Mouse (Mus musculus) stomach, embryonic 15.5 days (tissue): ENCODE data around the gene Eif3a. TPM values are rescaled to one million over a fixed set of nuclear protein-coding genes. Genes with fewer than 3 reads are reported as not detected.

ENCODE experiments used
- ATAC-seq: fragments of 200-750 bp; cut with Nextera tagmentation; 2 replicates; pipeline ENCODE4 v1.8.0; 2017; ENCODE audit warnings: low read depth, moderate number of reproducible peaks, moderate TSS enrichment; ENCODE audit not compliant: insufficient read depth, low FRiP score
- H3K27ac ChIP-seq: fragments of 300-500 bp; sonication (generic); 2 replicates; pipeline ENCODE4 v1.5.1; 2015; ENCODE audit warnings: mild to moderate bottlenecking, inconsistent platforms
- H3K27me3 ChIP-seq: fragments of 300-500 bp; sonication (generic); replicated peaks from 2 replicates; pipeline ENCODE4 v1.6.1; 2015; ENCODE audit warnings: inconsistent platforms
- H3K36me3 ChIP-seq: fragments of 300-500 bp; sonication (generic); 2 replicates; pipeline ENCODE4 v1.6.1; 2015; ENCODE audit warnings: inconsistent platforms
- H3K4me1 ChIP-seq: fragments of 300-500 bp; sonication (generic); 2 replicates; pipeline ENCODE4 v1.6.1; 2015; ENCODE audit warnings: inconsistent platforms
- H3K4me2 ChIP-seq: fragments of 300-500 bp; sonication (generic); 2 replicates; pipeline ENCODE4 v1.6.1; 2015; ENCODE audit warnings: mild to moderate bottlenecking, inconsistent platforms
- H3K4me3 ChIP-seq: fragments of 300-500 bp; sonication (generic); replicated peaks from 2 replicates; pipeline ENCODE4 v1.5.1; 2015; ENCODE audit warnings: inconsistent platforms
- H3K9ac ChIP-seq: fragments of 300-500 bp; sonication (generic); 2 replicates; pipeline ENCODE4 v1.6.1; 2015; ENCODE audit warnings: inconsistent platforms
- H3K9me3 ChIP-seq: fragments of 300-500 bp; sonication (generic); 2 replicates; pipeline ENCODE4 v1.6.1; 2016; ENCODE audit warnings: inconsistent platforms
- WGBS: fragments of 180-500 bp; shearing (Covaris S2); methylation state at CpG from one replicate; pipeline ENCODE4 v1.1.7; 2015; 5-methylcytosine and 5-hydroxymethylcytosine counted together
- polyA plus RNA-seq: library from polyadenylated mRNA; unstranded; fragments of >200 nt; fragmentation: Nextera tagmentation; extraction: Ambion mirVana; gene quantifications from 2 replicates; pipeline ENCODE4 v1.2.1, GENCODE M21; 2015

Eif3a gene
- polyA plus RNA-seq: 135 and 145 TPM in 2 replicates

DNA sequence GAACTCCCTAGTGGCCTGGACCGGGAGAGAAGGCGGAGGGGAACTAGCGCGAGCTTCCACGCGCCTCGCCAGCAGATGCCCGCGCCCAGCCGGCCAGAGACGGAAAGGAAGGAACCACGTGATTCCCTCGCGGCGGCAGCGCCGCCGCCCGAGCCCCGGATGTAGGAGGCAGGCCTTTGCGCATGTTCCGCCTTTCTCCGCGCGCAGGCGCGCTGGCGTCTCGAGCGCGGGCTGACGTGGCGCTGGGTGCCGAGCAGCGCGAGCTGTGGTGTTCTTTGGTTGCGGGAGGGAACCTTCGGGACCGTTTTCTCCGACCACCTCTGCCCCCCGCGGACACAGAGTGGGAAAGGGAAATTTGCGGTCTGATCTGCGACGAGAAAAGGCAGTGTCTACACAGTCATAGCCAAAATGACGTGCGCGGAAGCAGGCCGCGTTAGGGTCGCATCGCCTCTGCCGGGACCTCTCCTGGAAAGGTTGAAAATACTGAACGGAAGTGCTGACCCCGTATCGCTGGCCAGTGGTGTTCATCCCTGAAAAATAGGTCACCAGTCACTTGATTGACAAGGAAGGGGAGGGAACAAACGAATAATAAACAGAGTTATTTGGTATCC lies at the start of gene Eif3a:
TSS of gene Eif3a (minus strand) at position 108 of the 611 bp plus-strand sequence.
- H3K27ac ChIP-seq: peak within 1 kb of the TSS; percentile 99
- peak; percentile 93 for ATAC-seq
- H3K27me3 ChIP-seq: no peaks in the 10 kb centered on the region
- peaks cover 2% of the 10 kb centered on the region; the same call in 1 of the 2 replicates for H3K4me1 ChIP-seq
- under 1% methylated on average over 57 of the region's 57 CpGs for WGBS
- H3K9ac ChIP-seq: peak within 1 kb of the TSS; percentile 100
- no peaks in the 10 kb centered on the region for H3K36me3 ChIP-seq
- peak within 1 kb of the TSS; percentile 98 for H3K4me3 ChIP-seq
- H3K4me2 ChIP-seq: peak within 1 kb of the TSS; percentile 59
- H3K9me3 ChIP-seq: no peaks in the 10 kb centered on the region

GRCm38 (mm10) chr19:60837747-60838146 lies 47.3 kb upstream of the Eif3a start:
- Histone ChIP-seq H3K4me3 (no peak overlapping the region), H3K9ac (no peak overlapping the region), H3K4me2 (no peak overlapping the region), H3K36me3 (peaks cover 11% of the 10 kb centered on the region; the same call in 1 of the 2 replicates), H3K4me1 (no peaks in the 10 kb centered on the region), H3K9me3 (no peaks in the 10 kb centered on the region), H3K27me3 (no peaks in the 10 kb centered on the region), H3K27ac (no peak overlapping the region)
- no peak for ATAC-seq
- WGBS: 65% methylated on average over 1 of the region's 1 CpGs

DNA sequence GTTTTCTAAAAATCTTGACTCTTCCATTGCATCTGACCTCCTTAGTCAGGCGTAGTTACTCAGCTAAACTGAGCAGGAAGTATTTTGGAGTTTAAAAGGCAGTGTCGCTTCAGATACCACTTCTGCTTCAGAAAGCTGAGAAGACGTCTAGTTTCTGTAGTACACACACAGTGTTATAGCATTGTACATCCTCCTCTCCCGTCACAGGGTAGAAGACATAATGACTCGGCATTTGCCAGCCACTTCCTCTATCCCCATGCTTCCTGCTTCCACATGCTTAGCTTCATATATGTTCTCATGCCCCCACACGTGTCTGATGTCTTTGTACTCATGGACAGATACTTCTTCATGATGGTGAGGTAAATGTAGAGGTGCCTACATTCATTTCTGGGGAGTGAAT lies 28.2 kb upstream of the Eif3a start:
- Histone ChIP-seq H3K36me3 (peaks cover 31% of the 10 kb centered on the region; the same call in 1 of the 2 replicates), H3K9me3 (no peaks in the 10 kb centered on the region)

GRCm38 (mm10) chr19:60813133-60813532 lies 22.7 kb upstream of the Eif3a start:
- Histone ChIP-seq H3K4me3 (no peak overlapping the region), H3K9ac (no peak overlapping the region), H3K27me3 (no peaks in the 10 kb centered on the region), H3K27ac (no peak overlapping the region), H3K4me1 (no peaks in the 10 kb centered on the region), H3K4me2 (no peak overlapping the region), H3K9me3 (no peaks in the 10 kb centered on the region), H3K36me3 (0 out of 2 replicates have a peak, but pooled peaks cover 14% of the 10 kb centered on the region)
- 95% methylated on average over 6 of the region's 6 CpGs for WGBS
- ATAC-seq: no peak

More for the DNA sequence above, 28.2 kb upstream of the Eif3a start:
- no peak for ATAC-seq
- 90% methylated on average over 6 of the region's 6 CpGs for WGBS
- H3K27me3 ChIP-seq: no peaks in the 10 kb centered on the region
- H3K9ac ChIP-seq: no peak overlapping the region
- H3K27ac ChIP-seq: no peak overlapping the region
- no peaks in the 10 kb centered on the region for H3K4me1 ChIP-seq
- no peak overlapping the region for H3K4me2 ChIP-seq
- H3K4me3 ChIP-seq: no peak overlapping the region

DNA sequence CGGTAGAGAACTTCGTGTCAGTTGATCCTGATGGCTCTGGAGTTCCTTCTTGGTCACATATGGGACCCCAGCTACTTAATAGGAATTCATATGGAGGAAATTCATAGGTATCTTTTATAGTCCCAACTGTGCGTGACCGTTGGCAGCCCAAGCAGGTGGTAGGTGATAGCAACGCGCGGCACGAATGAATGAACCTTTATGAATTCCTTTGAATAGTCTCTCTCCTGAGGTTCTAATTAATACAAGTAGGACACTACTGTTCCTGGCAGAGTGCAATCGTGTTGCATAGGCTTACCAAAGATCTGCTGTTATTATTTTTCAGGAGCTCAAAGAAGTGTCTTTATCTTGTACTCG lies 21.6 kb upstream of the Eif3a start:
- H3K4me2 ChIP-seq: peak overlapping the region; percentile 74
- H3K9me3 ChIP-seq: no peaks in the 10 kb centered on the region
- no peaks in the 10 kb centered on the region for H3K27me3 ChIP-seq
- WGBS: 18% methylated on average over 10 of the region's 10 CpGs
- no peaks in the 10 kb centered on the region for H3K4me1 ChIP-seq
- H3K36me3 ChIP-seq: 0 out of 2 replicates have a peak, but pooled peaks cover 14% of the 10 kb centered on the region
- H3K27ac ChIP-seq: 0 out of 2 replicates have a peak overlapping the region, but pooled peaks have one; percentile 80
- peak overlapping the region; percentile 76 for H3K4me3 ChIP-seq
- peak; percentile 14; the same call in 1 of the 2 replicates for ATAC-seq
- peak overlapping the region; percentile 57; the same call in 1 of the 2 replicates for H3K9ac ChIP-seq

DNA sequence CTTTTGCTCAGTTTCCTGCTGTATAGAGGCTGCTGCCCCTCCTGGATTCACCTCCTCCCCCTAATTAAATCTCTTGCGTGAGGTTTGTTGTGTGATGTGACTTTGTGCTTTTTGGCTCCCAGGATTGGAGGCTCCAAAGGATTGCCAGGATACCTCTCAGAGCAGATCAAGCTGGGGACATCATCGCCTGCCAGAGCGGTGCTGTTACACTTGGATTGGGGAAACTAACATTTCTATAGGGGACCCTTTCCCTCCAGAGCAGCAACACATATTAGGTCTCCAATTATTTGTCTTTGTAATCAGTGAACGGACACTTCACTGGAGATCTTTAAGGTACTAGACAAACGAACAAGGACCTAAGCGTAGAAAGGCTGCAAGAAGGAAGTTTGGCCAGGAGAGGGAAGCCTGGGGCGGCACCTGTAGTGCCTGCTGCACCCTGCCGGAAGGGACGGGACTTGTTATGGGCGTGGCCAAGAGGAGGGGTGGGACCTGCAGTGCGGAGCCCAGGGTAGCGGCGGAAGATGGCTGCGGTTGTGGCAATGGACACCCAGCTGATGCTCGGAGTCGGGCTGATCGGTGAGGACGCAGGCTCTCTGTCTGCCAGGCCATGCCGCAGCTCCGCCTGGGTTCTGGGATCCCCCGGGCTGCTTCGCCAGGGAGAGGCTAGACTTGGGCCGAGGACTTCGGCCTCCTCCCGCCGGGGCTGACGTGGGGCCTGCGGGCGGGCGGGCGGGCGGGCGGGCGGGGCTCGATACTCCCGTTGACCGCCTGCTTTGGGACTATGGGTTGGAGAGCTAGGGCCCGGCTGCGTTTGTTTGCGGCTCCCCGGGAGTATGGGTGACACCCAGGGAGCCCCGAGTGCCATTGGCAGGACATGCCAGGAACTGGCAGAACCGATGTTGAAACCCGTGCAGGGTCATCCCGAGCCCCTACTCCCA lies 20.9 kb upstream of the Eif3a start, which contains the start of gene Fam45a:
TSS of gene Fam45a (plus strand) at position 488 of the 938 bp plus-strand sequence.
- H3K27ac ChIP-seq: peak within 1 kb of the TSS; percentile 80; the same call in 1 of the 2 replicates
- H3K9ac ChIP-seq: peak within 1 kb of the TSS; percentile 57
- ATAC-seq: peak; percentile 100
- H3K4me1 ChIP-seq: no peaks in the 10 kb centered on the region
- no peaks in the 10 kb centered on the region for H3K27me3 ChIP-seq
- H3K36me3 ChIP-seq: 0 out of 2 replicates have a peak, but pooled peaks cover 8% of the 10 kb centered on the region
- 3% methylated on average over 34 of the region's 45 CpGs for WGBS
- H3K4me2 ChIP-seq: peak within 1 kb of the TSS; percentile 74
- peak within 1 kb of the TSS; percentile 76 for H3K4me3 ChIP-seq
- no peaks in the 10 kb centered on the region for H3K9me3 ChIP-seq

GRCm38 (mm10) chr19:60809927-60810326 lies 19.5 kb upstream of the Eif3a start:
- Histone ChIP-seq H3K4me2 (no peak overlapping the region), H3K9ac (no peak overlapping the region)
- 79% methylated on average over 2 of the region's 2 CpGs for WGBS

GRCm38 (mm10) chr19:60804903-60805302 lies 14.4 kb upstream of the Eif3a start:
- no peak overlapping the region for H3K4me3 ChIP-seq
- no peak for ATAC-seq
- H3K4me2 ChIP-seq: no peak overlapping the region
- no peaks in the 10 kb centered on the region for H3K36me3 ChIP-seq
- 62% methylated on average over 2 of the region's 2 CpGs for WGBS
- H3K9me3 ChIP-seq: no peaks in the 10 kb centered on the region
- H3K27ac ChIP-seq: no peak overlapping the region
- no peaks in the 10 kb centered on the region for H3K4me1 ChIP-seq
- H3K9ac ChIP-seq: no peak overlapping the region
- H3K27me3 ChIP-seq: no peaks in the 10 kb centered on the region

More at GRCm38 (mm10) chr19:60809927-60810326, 19.5 kb upstream of the Eif3a start:
- H3K9me3 ChIP-seq: no peaks in the 10 kb centered on the region
- ATAC-seq: no peak
- H3K27me3 ChIP-seq: no peaks in the 10 kb centered on the region
- no peaks in the 10 kb centered on the region for H3K4me1 ChIP-seq
- H3K27ac ChIP-seq: no peak overlapping the region
- H3K36me3 ChIP-seq: no peaks in the 10 kb centered on the region
- H3K4me3 ChIP-seq: no peak overlapping the region

- no peak overlapping the region for H3K27ac ChIP-seq
- 72% methylated on average over 7 of the region's 7 CpGs for WGBS
- no peak overlapping the region for H3K4me2 ChIP-seq
- no peaks in the 10 kb centered on the region for H3K27me3 ChIP-seq
- no peak overlapping the region for H3K9ac ChIP-seq
- no peak overlapping the region for H3K4me3 ChIP-seq
- no peaks in the 10 kb centered on the region for H3K9me3 ChIP-seq
- ATAC-seq: no peak; the same call in 1 of the 2 replicates
- no peaks in the 10 kb centered on the region for H3K36me3 ChIP-seq
- H3K4me1 ChIP-seq: no peaks in the 10 kb centered on the region
Measured at GRCm38 (mm10) chr19:60799867-60800569, 9.6 kb upstream of the Eif3a start.

DNA sequence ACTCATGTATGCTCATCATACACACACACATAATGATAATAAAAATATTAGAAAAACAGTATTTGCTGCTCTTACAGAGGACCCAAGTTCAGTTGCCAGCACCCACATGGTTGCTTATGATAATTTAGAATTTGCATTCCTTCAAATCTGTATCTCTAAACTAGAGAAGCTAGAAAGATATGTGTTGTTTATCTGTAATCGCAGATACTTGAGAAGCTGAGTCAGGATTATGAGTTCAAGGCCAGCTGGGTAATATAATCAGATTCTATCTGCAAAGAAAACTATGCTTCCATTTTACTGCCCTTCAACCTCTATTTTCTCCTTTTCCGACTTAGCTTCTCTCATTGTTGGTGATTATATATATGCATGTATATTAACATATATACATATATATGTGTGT lies 7.0 kb upstream of the Eif3a start:
- 87% methylated on average over 2 of the region's 2 CpGs for WGBS
- ATAC-seq: no peak
- H3K27me3 ChIP-seq: no peaks in the 10 kb centered on the region
- H3K4me2 ChIP-seq: no peak overlapping the region
- no peak overlapping the region for H3K27ac ChIP-seq
- no peak overlapping the region for H3K9ac ChIP-seq
- H3K9me3 ChIP-seq: no peaks in the 10 kb centered on the region
- no peaks in the 10 kb centered on the region for H3K36me3 ChIP-seq
- H3K4me3 ChIP-seq: no peak overlapping the region
- H3K4me1 ChIP-seq: no peaks in the 10 kb centered on the region

- H3K27ac ChIP-seq: no peak overlapping the region
Measured at GRCm38 (mm10) chr19:60795244-60795643, 4.8 kb upstream of the Eif3a start.

More at GRCm38 (mm10) chr19:60795244-60795643, 4.8 kb upstream of the Eif3a start:
- no peak overlapping the region for H3K4me3 ChIP-seq
- H3K9ac ChIP-seq: no peak overlapping the region
- H3K27me3 ChIP-seq: no peaks in the 10 kb centered on the region
- no peaks in the 10 kb centered on the region for H3K36me3 ChIP-seq
- H3K4me1 ChIP-seq: no peaks in the 10 kb centered on the region
- WGBS: 87% methylated on average over 2 of the region's 2 CpGs
- H3K4me2 ChIP-seq: no peak overlapping the region
- no peaks in the 10 kb centered on the region for H3K9me3 ChIP-seq
- no peak for ATAC-seq
